Mouse (Mus musculus) midbrain, embryonic 16.5 days (tissue): ENCODE results near the gene Masp2. TPM values are rescaled to one million over a fixed set of nuclear protein-coding genes. Genes with fewer than 3 reads are reported as not detected.

Experiments
- ATAC-seq: fragments of 200-750 bp; cut with Nextera tagmentation; 2 replicates; pipeline ENCODE4 v1.8.0; 2017; ENCODE audit warnings: moderate TSS enrichment
- H3K27ac ChIP-seq: fragments of 300-500 bp; sonication (generic); 2 replicates; pipeline ENCODE4 v1.5.1; 2014; ENCODE audit warnings: mild to moderate bottlenecking, low read length, mixed read lengths
- H3K27me3 ChIP-seq: fragments of 300-500 bp; sonication (generic); 2 replicates; pipeline ENCODE4 v1.6.1; 2014; ENCODE audit warnings: low read depth, low read length, mixed read lengths; ENCODE audit not compliant: control insufficient read depth, insufficient read depth
- H3K36me3 ChIP-seq: fragments of 300-500 bp; sonication (generic); 2 replicates; pipeline ENCODE4 v1.6.1; 2014; ENCODE audit warnings: mild to moderate bottlenecking, low read length, moderate library complexity, mixed read lengths; ENCODE audit not compliant: control insufficient read depth, insufficient read depth
- H3K4me1 ChIP-seq: fragments of 300-500 bp; sonication (generic); 2 replicates; pipeline ENCODE4 v1.6.1; 2014; ENCODE audit warnings: mild to moderate bottlenecking, low read length, mixed read lengths; ENCODE audit not compliant: control insufficient read depth, insufficient read depth
- H3K4me2 ChIP-seq: fragments of 300-500 bp; sonication (generic); 2 replicates; pipeline ENCODE4 v1.6.1; 2014; ENCODE audit warnings: mild to moderate bottlenecking, low read length, mixed read lengths
- H3K4me3 ChIP-seq: fragments of 300-500 bp; sonication (generic); 2 replicates; pipeline ENCODE4 v1.5.1; 2014; ENCODE audit warnings: low read depth, mild to moderate bottlenecking, low read length, moderate library complexity, mixed read lengths
- H3K9ac ChIP-seq: fragments of 300-500 bp; sonication (generic); 2 replicates; pipeline ENCODE4 v1.6.1; 2014; ENCODE audit warnings: low read depth, low read length, mixed read lengths
- H3K9me3 ChIP-seq: fragments of 300-500 bp; sonication (generic); replicated peaks from 2 replicates; pipeline ENCODE4 v1.6.1; 2014; ENCODE audit warnings: mild to moderate bottlenecking, low read length, mixed read lengths; ENCODE audit not compliant: control insufficient read depth, poor library complexity, severe bottlenecking
- WGBS: fragments of 180-500 bp; shearing (Covaris S2); extraction: QIAGEN DNeasy Blood & Tissue Kit; methylation state at CpG from one replicate; pipeline ENCODE4 v1.1.7; 2014; 5-methylcytosine and 5-hydroxymethylcytosine counted together
- polyA plus RNA-seq: library from polyadenylated mRNA; unstranded; fragments of >200 nt; fragmentation: Nextera tagmentation; extraction: Ambion mirVana; gene quantifications from 2 replicates; pipeline ENCODE4 v1.2.1, GENCODE M21; 2015

Masp2 gene
- polyA plus RNA-seq, 1 experiment from 2014 or later: 1.2 TPM

DNA sequence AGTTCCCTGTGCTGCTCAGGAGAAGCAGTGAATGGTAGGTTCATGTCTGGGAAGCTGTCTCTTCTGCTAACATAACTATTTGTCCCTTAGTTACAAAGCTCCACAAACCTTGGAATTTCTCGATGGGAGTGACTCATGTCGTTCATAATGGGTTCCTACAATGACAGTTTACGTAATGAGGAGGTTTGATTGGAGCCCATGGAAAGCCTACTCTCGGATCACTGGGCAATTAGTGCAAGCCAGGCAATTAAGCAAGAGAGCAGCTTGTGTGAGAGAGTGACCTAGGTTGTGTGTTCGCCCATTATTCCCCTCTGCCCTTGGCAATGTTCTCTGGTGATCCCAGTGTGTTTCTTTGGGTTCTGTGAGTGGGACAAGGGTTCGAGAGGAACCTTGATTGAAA lies 6.4 kb upstream of the Masp2 start:
- Histone ChIP-seq H3K4me3 (no peak overlapping the region), H3K36me3 (peaks cover 13% of the 10 kb centered on the region), H3K27ac (no peak overlapping the region), H3K9me3 (no peaks in the 10 kb centered on the region), H3K27me3 (no peaks in the 10 kb centered on the region), H3K9ac (no peak overlapping the region), H3K4me2 (no peak overlapping the region), H3K4me1 (peaks cover 12% of the 10 kb centered on the region)
- WGBS: 86% methylated on average over 6 of the region's 6 CpGs
- ATAC-seq: no peak

DNA sequence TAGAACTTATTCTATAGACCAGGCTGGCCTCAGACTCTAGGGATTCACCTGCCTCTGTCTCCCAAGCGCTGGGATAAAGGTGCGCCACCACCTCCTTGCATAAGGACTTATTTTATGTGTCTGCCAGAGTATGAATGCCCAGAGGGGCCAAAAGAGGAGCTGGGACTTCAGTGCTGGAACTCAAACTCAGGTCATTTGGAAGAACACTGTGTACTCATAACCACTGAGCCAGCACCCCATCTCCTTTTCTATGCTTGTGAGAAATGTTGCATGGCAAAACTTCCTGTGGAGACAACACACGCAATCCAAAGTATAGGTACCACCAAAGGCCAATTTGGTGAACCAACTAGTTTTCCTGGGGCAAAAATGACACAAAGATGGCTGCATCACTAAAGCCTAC lies 5.6 kb upstream of the Masp2 start:
- Histone ChIP-seq H3K4me1 (peaks cover 12% of the 10 kb centered on the region), H3K4me2 (no peak overlapping the region), H3K36me3 (peaks cover 13% of the 10 kb centered on the region), H3K27ac (no peak overlapping the region), H3K4me3 (no peak overlapping the region), H3K27me3 (no peaks in the 10 kb centered on the region), H3K9me3 (no peaks in the 10 kb centered on the region), H3K9ac (no peak overlapping the region)
- ATAC-seq: no peak
- 97% methylated on average over 3 of the region's 3 CpGs for WGBS

DNA sequence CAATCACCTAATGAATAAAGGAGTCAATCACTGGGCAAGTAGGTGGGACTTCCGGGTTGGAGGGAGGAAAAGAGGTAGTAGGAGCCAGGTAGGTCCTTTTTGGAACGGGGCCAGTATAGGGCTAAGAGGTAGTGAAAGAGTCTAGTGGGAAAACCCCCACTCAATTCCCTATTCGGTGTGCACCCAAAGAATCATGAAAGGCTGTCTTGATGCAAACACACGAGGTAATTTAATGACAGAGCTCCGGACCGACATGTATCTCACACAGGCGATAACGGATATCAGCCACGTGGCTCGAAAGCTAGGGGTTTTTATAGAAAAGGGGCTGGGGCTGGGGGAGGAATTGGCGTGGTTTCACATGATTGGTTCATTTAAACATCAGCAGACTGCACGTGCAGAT lies 3.5 kb upstream of the Masp2 start:
- no peaks in the 10 kb centered on the region for H3K4me1 ChIP-seq
- no peak for ATAC-seq
- H3K27ac ChIP-seq: no peak overlapping the region
- H3K4me3 ChIP-seq: no peak overlapping the region
- 93% methylated on average over 12 of the region's 12 CpGs for WGBS
- H3K9ac ChIP-seq: no peak overlapping the region
- no peaks in the 10 kb centered on the region for H3K9me3 ChIP-seq
- H3K4me2 ChIP-seq: no peak overlapping the region
- H3K27me3 ChIP-seq: no peaks in the 10 kb centered on the region
- H3K36me3 ChIP-seq: peaks cover 13% of the 10 kb centered on the region

DNA sequence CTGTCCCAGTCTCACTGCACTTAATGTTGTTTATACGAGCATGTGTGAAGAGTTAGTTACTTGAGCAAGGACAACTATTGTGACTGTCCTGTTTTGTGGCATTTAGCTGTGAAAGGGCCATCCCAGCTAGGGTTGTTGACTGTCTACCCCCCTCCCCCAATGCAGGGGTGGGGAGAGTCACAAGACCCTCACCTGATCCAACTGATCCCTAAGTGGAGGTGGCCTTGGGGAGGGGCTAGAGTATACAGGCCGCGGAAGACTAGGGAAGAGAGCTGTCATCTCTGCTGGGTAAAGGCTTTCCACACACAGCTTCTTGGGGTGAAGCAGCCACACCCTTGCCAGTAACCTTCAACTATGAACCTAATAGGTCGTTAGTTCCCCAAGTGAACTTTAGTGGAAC lies 2.0 kb upstream of the Masp2 start:
- WGBS: 94% methylated on average over 4 of the region's 4 CpGs
- Histone ChIP-seq H3K36me3 (peaks cover 4% of the 10 kb centered on the region), H3K9me3 (no peaks in the 10 kb centered on the region), H3K9ac (no peak overlapping the region), H3K4me2 (no peak overlapping the region), H3K4me1 (no peaks in the 10 kb centered on the region), H3K27ac (no peak overlapping the region), H3K27me3 (no peaks in the 10 kb centered on the region), H3K4me3 (no peak overlapping the region)
- ATAC-seq: no peak

DNA sequence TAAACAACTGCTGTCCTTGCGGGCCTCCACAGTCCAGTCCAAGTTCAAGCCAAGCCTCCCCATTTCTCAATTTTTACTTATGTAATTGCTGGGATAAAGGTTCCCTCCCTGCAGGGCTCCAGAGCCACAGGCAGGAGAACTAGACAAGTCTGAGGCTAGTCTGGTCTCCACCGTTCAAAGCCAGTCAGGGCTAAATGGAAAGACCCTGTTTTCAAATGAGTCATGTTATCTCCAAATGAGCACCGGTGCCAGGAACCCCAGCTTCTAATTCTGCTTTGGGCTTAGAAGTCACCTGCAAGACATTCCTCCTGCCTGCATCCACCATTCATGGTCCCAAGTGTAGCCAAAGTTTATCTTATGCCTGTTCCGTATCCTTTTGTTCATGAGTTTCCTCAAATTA lies 483 bp upstream of the Masp2 start:
- H3K9ac ChIP-seq: no peak overlapping the region
- H3K27ac ChIP-seq: no peak overlapping the region
- no peak overlapping the region for H3K4me3 ChIP-seq
- 91% methylated on average over 4 of the region's 4 CpGs for WGBS
- no peaks in the 10 kb centered on the region for H3K4me1 ChIP-seq
- H3K36me3 ChIP-seq: no peaks in the 10 kb centered on the region; the same call in 1 of the 2 replicates
- H3K4me2 ChIP-seq: no peak overlapping the region
- ATAC-seq: no peak
- H3K27me3 ChIP-seq: no peaks in the 10 kb centered on the region
- no peaks in the 10 kb centered on the region for H3K9me3 ChIP-seq

DNA sequence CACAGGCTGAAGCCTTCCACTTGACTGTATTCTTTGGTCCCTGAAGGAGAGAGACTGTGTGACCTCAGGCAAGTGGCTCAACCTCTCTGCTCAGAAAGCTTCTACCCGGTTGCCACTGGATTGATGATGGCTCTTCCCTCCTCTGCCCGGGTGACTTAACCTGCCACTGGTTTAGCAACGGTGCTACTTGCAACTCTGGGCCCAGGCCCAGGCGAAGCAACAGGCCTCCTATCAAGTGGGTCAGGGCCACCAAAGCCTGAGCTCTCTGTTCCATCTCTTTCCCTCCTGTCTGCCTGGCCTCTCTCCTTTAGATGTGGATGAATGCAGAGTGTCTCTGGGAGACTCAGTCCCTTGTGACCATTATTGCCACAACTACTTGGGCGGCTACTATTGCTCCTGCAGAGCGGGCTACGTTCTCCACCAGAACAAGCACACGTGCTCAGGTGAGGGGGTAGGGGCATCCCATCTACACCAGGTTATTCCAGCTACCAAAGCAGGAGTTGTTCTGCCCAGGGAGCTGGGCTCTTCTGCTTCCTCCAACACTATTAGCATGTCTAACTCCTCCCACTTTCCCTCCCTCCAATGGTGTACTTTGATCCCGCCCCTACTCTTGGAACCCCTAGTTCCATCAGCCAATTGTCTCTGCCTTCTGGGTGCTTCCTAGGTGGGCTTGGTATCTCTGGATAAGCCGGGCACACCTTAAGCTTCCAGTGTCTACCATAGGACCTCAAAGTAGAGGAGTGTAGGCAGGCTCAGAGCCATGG lies 1.2 kb downstream of the Masp2 start:
- H3K27me3 ChIP-seq: no peaks in the 10 kb centered on the region
- no peaks in the 10 kb centered on the region for H3K4me1 ChIP-seq
- no peaks in the 10 kb centered on the region for H3K36me3 ChIP-seq
- H3K4me3 ChIP-seq: no peak overlapping the region
- H3K9ac ChIP-seq: no peak overlapping the region
- 76% methylated on average over 10 of the region's 10 CpGs for WGBS
- ATAC-seq: no peak
- no peak overlapping the region for H3K27ac ChIP-seq
- H3K9me3 ChIP-seq: no peaks in the 10 kb centered on the region
- no peak overlapping the region for H3K4me2 ChIP-seq

DNA sequence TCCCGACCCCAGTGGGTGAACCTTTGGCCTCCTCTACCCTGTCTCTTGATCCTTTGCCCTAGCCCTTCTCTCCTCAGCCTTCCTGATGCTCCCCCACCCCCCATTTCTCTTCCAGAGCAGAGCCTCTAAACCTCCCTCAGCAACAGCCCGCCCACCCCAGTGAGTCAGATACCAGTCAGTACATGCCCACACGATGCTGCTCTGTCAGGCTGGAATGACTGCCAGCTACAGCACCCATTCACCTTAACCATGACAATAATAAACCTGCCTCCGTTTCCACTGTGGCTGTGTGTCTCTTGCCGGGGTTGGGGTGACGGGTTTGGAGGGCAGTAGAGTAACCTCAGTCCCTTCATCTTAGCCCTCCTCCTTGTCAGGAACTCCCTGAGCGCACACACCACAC lies 1.8 kb downstream of the Masp2 start:
- H3K27me3 ChIP-seq: no peaks in the 10 kb centered on the region
- H3K36me3 ChIP-seq: no peaks in the 10 kb centered on the region
- no peaks in the 10 kb centered on the region for H3K9me3 ChIP-seq
- H3K4me2 ChIP-seq: no peak overlapping the region
- 85% methylated on average over 7 of the region's 7 CpGs for WGBS
- H3K4me3 ChIP-seq: no peak overlapping the region
- no peak overlapping the region for H3K27ac ChIP-seq
- no peak for ATAC-seq
- H3K4me1 ChIP-seq: no peaks in the 10 kb centered on the region
- no peak overlapping the region for H3K9ac ChIP-seq

DNA sequence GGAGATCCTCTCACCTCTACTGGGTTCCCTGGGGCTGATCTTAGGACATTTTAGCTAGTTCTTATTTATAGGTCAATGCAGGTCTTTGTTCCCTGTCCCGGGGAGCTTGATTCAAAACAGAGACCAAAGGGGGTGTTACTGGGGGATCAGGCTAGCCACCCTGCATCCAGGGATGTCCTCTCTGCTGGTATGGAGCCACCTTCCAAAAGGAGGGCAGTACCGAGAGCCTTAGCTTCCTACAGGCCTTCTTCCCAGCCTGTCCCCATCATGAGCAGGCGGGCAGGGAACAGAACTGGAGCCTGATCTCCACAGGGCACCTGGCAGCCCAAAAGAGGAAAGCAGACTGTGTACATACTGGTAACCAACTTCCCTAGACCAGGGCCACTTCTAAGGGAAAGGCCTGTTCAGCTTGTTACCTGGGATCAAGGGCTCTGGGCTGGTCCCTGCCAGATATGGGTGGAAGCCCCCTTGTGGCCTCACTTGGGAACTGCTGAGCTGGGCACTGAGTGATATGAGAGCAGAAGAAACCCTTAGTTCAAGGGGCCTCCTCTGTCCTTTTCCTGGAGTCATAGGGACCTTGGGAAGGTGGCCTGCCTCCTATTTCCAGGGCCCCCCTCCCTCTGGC lies 2.3 kb downstream of the Masp2 start:
- Histone ChIP-seq H3K27me3 (no peaks in the 10 kb centered on the region), H3K36me3 (no peaks in the 10 kb centered on the region), H3K27ac (no peak overlapping the region), H3K9ac (no peak overlapping the region), H3K9me3 (no peaks in the 10 kb centered on the region), H3K4me2 (no peak overlapping the region), H3K4me3 (no peak overlapping the region), H3K4me1 (no peaks in the 10 kb centered on the region)
- no peak for ATAC-seq
- 85% methylated on average over 3 of the region's 3 CpGs for WGBS

DNA sequence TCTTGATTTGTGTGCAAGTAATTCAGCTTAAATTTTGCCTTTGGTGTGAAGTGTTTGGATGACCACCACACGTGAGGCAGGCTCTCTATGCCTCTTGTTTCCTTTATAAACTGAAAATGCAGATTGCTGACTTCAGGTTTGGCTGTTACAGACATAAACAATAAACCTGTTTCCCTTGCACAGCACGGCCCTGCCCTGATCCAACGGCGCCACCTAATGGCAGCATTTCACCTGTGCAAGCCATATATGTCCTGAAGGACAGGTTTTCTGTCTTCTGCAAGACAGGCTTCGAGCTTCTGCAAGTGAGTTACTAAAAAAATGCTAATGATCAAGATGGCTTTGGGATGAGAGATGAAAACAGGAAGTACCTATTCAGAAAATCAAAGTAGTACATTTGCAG lies 5.4 kb downstream of the Masp2 start:
- Histone ChIP-seq H3K4me2 (no peak overlapping the region), H3K27me3 (no peaks in the 10 kb centered on the region), H3K9me3 (no peaks in the 10 kb centered on the region), H3K4me3 (no peak overlapping the region), H3K9ac (no peak overlapping the region), H3K36me3 (no peaks in the 10 kb centered on the region), H3K27ac (no peak overlapping the region), H3K4me1 (no peaks in the 10 kb centered on the region)
- no peak for ATAC-seq
- 23% methylated on average over 5 of the region's 5 CpGs for WGBS
